Mouse (Mus musculus) heart, embryonic 15.5 days (tissue): ENCODE data around the gene Nat10. TPM values are rescaled to one million over a fixed set of nuclear protein-coding genes. Genes with fewer than 3 reads are reported as not detected.

Source experiments
- ATAC-seq: fragments of 200-750 bp; cut with Nextera tagmentation; replicated peaks from 2 replicates; pipeline ENCODE4 v1.8.0; 2017; ENCODE audit warnings: low read depth, moderate TSS enrichment; ENCODE audit not compliant: insufficient number of reproducible peaks, insufficient read depth, low FRiP score
- H3K27ac ChIP-seq: fragments of 300-500 bp; sonication (generic); 2 replicates; pipeline ENCODE4 v1.5.1; 2015; ENCODE audit warnings: mild to moderate bottlenecking, inconsistent platforms
- H3K27me3 ChIP-seq: fragments of 300-500 bp; sonication (generic); 2 replicates; pipeline ENCODE4 v1.6.1; 2015; ENCODE audit warnings: inconsistent platforms
- H3K36me3 ChIP-seq: fragments of 300-500 bp; sonication (generic); 2 replicates; pipeline ENCODE4 v1.6.1; 2015; ENCODE audit warnings: mild to moderate bottlenecking, inconsistent platforms
- H3K4me1 ChIP-seq: fragments of 300-500 bp; sonication (generic); replicated peaks from 2 replicates; pipeline ENCODE4 v1.6.1; 2015; ENCODE audit warnings: inconsistent platforms
- H3K4me2 ChIP-seq: fragments of 300-500 bp; sonication (generic); 2 replicates; pipeline ENCODE4 v1.6.1; 2015; ENCODE audit warnings: inconsistent platforms, mild to moderate bottlenecking, moderate library complexity
- H3K4me3 ChIP-seq: fragments of 300-500 bp; sonication (generic); 2 replicates; pipeline ENCODE4 v1.5.1; 2015; ENCODE audit warnings: mild to moderate bottlenecking, inconsistent platforms
- H3K9ac ChIP-seq: fragments of 300-500 bp; sonication (generic); 2 replicates; pipeline ENCODE4 v1.6.1; 2015; ENCODE audit warnings: mild to moderate bottlenecking, inconsistent platforms
- H3K9me3 ChIP-seq: fragments of 300-500 bp; sonication (generic); replicated peaks from 2 replicates; pipeline ENCODE4 v1.6.1; 2016; ENCODE audit warnings: inconsistent platforms
- WGBS: fragments of 180-500 bp; shearing (Covaris S2); methylation state at CpG from one replicate; pipeline ENCODE4 v1.1.7; 2015; ENCODE audit warnings: mixed read lengths; 5-methylcytosine and 5-hydroxymethylcytosine counted together
- polyA plus RNA-seq: library from polyadenylated mRNA; unstranded; fragments of >200 nt; fragmentation: Nextera tagmentation; extraction: Ambion mirVana; gene quantifications from 2 replicates; pipeline ENCODE4 v1.2.1, GENCODE M21; 2015

The Nat10 gene
- polyA plus RNA-seq, 1 experiment from 2014 or later, result 10.9 TPM

DNA sequence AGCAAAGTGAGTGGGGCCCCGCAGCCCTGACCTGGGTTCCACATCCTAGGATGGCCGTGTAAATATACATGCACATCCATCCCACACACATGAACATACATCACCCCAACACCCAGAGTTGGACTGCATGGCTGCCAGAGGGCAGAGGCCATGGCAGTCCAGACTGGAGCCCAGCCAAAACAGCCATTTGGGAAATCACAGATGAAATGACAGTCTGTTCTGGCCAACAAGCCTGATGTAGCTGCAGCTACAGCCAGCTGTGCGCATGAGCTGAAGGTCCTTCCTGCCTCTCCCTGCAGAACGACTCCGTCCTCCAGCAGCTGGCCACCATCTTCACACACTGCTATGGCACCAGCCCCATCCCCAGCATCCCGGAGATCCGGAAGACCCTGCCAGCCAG lies 50.2 kb downstream of the Nat10 start:
- Histone ChIP-seq H3K27ac (no peak overlapping the region), H3K4me2 (no peak overlapping the region), H3K4me3 (no peak overlapping the region), H3K4me1 (peaks cover 30% of the 10 kb centered on the region), H3K9ac (no peak overlapping the region), H3K9me3 (no peaks in the 10 kb centered on the region), H3K36me3 (peaks cover 60% of the 10 kb centered on the region), H3K27me3 (no peaks in the 10 kb centered on the region)
- 74% methylated on average over 7 of the region's 7 CpGs for WGBS
- no peak for ATAC-seq

DNA sequence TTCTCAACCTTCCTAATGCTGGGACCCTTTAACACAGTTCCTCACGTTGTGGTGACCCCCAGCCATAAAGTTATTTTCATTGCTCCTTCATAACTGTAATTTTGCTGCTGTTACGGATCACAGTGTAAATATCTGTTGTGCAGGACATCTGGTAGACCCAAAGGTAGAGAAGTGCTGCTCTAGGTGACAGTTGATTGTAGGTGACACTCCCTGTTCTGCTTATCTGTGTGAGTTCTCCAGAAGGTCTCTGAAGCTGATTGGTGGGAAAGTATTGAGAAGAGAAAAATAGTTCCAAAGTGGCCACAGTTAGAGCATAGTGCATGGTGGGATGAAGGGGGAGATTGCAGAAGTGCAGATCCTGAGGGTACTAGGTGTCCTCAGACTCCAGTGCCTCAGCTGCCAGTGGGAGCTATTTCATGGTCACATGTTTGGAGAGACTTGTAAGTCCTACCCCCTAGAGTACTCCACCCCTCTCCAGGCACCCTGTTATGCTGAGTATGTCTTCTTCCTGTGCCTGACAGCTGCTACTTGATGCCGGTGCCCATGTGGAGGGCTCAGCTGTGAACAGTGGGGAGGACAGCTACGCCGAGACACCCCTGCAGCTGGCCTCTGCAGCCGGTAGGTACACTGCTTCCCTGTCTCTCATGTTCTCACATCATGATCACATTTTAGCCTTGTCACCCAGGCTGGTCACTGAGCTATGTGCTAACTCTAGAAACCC lies 53.9 kb downstream of the Nat10 start:
- Histone ChIP-seq H3K4me2 (no peak overlapping the region), H3K9ac (no peak overlapping the region), H3K9me3 (no peaks in the 10 kb centered on the region), H3K27ac (peak overlapping the region; percentile 62; the same call in 1 of the 2 replicates), H3K4me3 (no peak overlapping the region), H3K36me3 (peaks cover 59% of the 10 kb centered on the region), H3K27me3 (no peaks in the 10 kb centered on the region), H3K4me1 (peaks cover 25% of the 10 kb centered on the region)
- no peak for ATAC-seq
- 66% methylated on average over 6 of the region's 6 CpGs for WGBS

DNA sequence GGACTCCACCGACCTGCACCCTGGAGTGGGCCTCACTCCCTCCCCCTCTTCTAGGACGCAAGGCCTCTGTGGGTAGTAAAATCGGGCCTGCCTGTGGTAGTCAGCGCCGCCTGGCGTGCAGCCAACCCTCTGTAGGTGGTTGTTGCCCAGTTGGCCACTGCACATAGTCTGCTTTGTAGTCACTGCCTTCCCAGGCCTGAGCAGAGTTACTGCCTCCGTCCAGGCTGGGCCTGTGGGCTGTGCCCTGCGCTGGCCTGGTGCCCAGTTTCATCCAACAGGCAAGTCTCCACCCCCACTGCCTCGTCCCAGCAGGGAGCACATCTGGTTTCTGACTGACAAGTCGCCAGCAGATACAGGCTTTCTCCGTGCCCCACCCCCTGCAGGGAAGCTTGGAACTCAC lies 54.8 kb downstream of the Nat10 start:
- H3K9ac ChIP-seq, result no peak overlapping the region
- peaks cover 53% of the 10 kb centered on the region for H3K36me3 ChIP-seq
- no peaks in the 10 kb centered on the region for H3K9me3 ChIP-seq
- ATAC-seq, result peak; percentile 89
- H3K4me1 ChIP-seq, result peaks cover 25% of the 10 kb centered on the region
- H3K27me3 ChIP-seq, result no peaks in the 10 kb centered on the region
- H3K4me3 ChIP-seq, result no peak overlapping the region
- 14% methylated on average over 11 of the region's 11 CpGs for WGBS
- peak overlapping the region; percentile 62 for H3K27ac ChIP-seq
- no peak overlapping the region for H3K4me2 ChIP-seq

DNA sequence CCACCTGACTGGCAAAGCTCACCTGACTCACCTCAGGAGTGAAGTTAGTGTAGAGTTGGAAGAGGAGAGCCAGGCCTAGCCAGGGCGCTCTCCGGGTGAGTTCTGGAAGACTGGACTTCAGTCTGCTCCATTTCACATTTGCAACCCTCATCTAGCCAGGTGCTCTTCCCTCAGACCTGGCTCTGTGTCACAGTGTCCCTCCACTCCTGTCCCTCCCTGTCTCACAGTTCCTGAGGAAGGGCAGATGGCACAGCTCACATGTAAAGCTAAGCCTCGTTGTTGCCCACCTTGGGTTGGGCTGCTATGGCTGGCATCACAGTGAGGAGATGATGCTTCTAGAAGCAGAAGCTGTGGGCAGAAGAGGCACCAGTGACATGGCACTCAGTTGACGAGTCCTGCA lies 55.2 kb downstream of the Nat10 start:
- 72% methylated on average over 4 of the region's 4 CpGs for WGBS
- 0 out of 2 replicates have a peak, but pooled peaks have one; percentile 8 for ATAC-seq
- Histone ChIP-seq H3K9ac (no peak overlapping the region), H3K27ac (peak overlapping the region; percentile 62), H3K4me3 (no peak overlapping the region), H3K27me3 (no peaks in the 10 kb centered on the region), H3K4me1 (peaks cover 25% of the 10 kb centered on the region), H3K9me3 (no peaks in the 10 kb centered on the region), H3K36me3 (peaks cover 50% of the 10 kb centered on the region), H3K4me2 (no peak overlapping the region)

DNA sequence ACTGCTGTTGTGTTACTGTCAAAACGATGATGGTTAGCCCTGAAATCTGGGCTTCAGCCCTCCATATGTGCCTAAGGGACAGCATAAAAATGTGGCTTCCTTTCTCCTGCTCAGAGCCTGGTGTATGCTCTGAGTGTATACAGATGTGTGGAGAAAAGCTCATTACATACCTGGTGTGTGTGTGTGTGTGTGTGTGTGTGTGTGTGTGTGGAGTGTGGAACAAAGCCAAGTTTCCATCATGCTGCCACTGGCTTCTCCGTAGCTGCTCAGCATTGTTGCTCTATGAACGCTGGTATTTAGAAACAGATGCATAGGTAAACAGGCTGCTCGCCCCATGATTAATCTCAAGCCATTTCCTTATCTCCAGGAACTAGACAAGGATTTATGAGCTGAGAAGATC lies 57.2 kb downstream of the Nat10 start:
- 48% methylated on average over 4 of the region's 4 CpGs for WGBS
- Histone ChIP-seq H3K4me2 (no peak overlapping the region), H3K4me3 (no peak overlapping the region), H3K9ac (no peak overlapping the region), H3K27me3 (no peaks in the 10 kb centered on the region), H3K4me1 (peaks cover 25% of the 10 kb centered on the region), H3K9me3 (no peaks in the 10 kb centered on the region), H3K36me3 (peaks cover 33% of the 10 kb centered on the region), H3K27ac (no peak overlapping the region)
- no peak for ATAC-seq

DNA sequence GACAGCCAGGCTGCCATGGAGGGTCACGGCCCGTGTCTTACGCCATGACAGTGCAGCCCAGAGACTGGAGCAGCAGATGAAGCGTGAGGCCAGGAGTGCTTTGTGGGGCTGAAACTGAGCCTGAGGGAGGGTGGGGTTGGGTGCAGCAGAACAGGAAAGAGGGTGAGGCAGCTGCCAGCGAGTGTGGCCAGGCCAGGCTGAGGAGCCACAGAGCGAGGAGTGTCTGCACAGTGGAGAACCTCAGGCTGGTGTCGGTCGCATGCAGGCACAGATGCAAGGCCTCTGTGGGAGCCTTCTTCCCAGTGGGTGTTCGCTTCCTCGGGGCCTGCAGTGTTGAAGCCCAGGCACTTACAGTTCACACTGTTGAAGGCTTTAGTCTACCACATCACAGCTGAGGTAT lies 57.7 kb downstream of the Nat10 start:
- ATAC-seq, result no peak
- Histone ChIP-seq H3K9ac (no peak overlapping the region), H3K27ac (no peak overlapping the region), H3K4me1 (peaks cover 25% of the 10 kb centered on the region), H3K27me3 (no peaks in the 10 kb centered on the region), H3K36me3 (peaks cover 29% of the 10 kb centered on the region), H3K4me3 (no peak overlapping the region), H3K9me3 (no peaks in the 10 kb centered on the region), H3K4me2 (no peak overlapping the region)
- 68% methylated on average over 10 of the region's 10 CpGs for WGBS

DNA sequence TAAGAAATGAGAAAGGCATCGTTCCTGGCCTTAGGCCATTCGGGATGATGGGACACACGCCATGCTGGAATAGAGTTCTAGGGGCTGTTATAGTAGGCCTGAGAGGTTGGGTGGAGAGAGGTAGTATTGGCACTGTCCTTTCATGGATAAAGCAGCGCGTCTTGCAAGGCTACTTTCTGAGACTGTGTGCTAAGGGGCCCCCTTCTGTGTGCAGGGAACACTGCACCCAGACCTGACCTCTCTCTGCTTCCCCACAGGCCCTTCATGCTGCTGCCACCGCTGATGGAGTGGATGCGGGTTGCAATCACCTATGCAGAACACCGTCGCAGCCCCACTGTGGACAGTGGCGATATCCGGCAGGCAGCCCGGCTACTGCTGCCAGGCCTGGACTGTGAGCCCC lies 60.6 kb downstream of the Nat10 start:
- H3K4me1 ChIP-seq, result peaks cover 6% of the 10 kb centered on the region
- no peaks in the 10 kb centered on the region for H3K9me3 ChIP-seq
- no peak overlapping the region for H3K4me3 ChIP-seq
- H3K36me3 ChIP-seq, result peaks cover 19% of the 10 kb centered on the region
- no peaks in the 10 kb centered on the region for H3K27me3 ChIP-seq
- WGBS, result 74% methylated on average over 12 of the region's 12 CpGs
- H3K4me2 ChIP-seq, result no peak overlapping the region
- no peak for ATAC-seq
- no peak overlapping the region for H3K9ac ChIP-seq
- H3K27ac ChIP-seq, result no peak overlapping the region

DNA sequence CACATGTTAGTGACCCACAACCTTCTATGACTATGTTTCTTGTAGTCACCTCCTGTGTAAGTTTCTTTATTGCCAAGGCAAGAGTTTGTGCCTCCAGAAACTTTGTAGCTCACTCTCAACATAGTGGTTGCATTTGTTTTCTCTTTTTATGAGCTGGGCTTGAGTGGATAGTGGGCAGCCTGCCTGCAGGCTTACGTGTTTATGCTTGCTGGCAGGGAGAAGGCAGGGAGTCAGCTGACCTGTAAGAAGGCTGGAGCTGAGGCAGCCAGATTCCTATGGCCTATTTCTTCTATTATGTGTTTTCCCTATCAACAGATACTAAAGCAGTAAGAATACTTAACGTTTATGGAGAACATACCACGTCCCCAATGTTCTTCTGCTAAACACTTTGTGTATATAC lies 64.9 kb downstream of the Nat10 start:
- no peaks in the 10 kb centered on the region for H3K9me3 ChIP-seq
- H3K27ac ChIP-seq, result no peak overlapping the region
- H3K9ac ChIP-seq, result no peak overlapping the region
- no peak overlapping the region for H3K4me2 ChIP-seq
- 0 out of 2 replicates have a peak, but pooled peaks have one; percentile 55 for ATAC-seq
- H3K4me3 ChIP-seq, result no peak overlapping the region
- no peaks in the 10 kb centered on the region for H3K27me3 ChIP-seq
- peaks cover under 1% of the 10 kb centered on the region; the same call in 1 of the 2 replicates for H3K36me3 ChIP-seq
- peaks cover 8% of the 10 kb centered on the region for H3K4me1 ChIP-seq
- whole genome bisulfite sequencing, result 45% methylated on average over 3 of the region's 3 CpGs

DNA sequence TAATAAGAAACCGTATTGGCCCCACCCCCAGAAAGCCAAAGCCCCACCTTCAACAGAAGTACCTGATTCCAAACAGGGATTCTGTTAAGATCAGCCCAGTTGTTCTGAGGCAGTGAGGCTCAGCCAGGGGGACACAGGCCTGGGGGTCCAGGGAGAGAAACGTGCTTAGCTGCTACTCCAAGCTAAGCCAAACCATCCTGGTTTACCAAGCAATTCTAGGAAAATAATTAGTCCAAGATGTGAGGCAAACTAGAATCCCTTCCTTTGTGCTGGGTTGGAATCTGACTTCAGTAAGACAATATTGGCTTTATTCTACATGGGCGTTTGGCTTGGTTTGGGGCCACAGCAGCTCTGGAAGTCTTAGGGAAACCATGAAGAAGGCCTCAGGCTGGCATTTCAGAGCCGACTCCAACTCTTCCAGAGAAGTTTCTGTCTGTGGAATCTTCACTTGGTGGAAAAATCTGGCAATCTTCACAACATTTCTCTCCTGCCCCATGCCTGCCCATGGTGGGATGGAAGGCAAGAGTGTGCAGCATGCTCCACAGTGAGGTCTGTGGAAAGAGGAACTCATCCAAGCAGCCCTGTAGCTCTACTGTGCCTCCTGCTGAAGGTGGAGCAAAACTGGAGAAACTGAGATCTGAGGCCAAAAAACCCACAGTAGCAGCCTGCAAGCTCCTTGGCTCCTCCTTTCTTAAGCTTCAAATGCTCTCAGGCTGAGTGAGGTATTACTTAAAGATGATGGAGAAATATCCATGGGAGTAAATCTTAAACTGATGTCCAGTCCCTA lies 66.1 kb downstream of the Nat10 start:
- no peaks in the 10 kb centered on the region for H3K9me3 ChIP-seq
- no peak overlapping the region for H3K27ac ChIP-seq
- no peak overlapping the region for H3K9ac ChIP-seq
- peaks cover 20% of the 10 kb centered on the region for H3K4me1 ChIP-seq
- ATAC-seq, result no peak
- H3K4me3 ChIP-seq, result no peak overlapping the region
- H3K36me3 ChIP-seq, result no peaks in the 10 kb centered on the region
- no peaks in the 10 kb centered on the region for H3K27me3 ChIP-seq
- 83% methylated on average over 4 of the region's 4 CpGs for WGBS
- H3K4me2 ChIP-seq, result no peak overlapping the region

DNA sequence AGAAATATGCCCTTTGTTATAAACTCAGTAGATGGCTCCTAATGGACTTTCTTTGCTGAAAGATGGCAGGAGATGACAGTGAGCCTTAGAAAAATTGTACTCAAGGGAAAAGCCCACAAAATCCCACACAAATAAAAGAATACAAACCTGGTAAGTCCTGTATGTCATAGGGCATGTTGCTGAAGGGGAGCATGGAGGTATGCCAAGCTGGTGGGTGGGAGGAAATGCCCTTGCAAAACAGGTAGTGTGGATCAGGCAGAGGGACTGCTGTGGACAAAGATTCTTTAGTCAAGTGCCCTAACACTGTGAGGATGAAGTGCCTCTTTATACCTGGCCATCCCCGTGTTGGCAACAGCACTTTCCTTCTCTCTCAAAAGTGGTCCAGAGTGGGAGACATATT lies 68.3 kb downstream of the Nat10 start:
- 71% methylated on average over 1 of the region's 1 CpGs for WGBS
- Histone ChIP-seq H3K9me3 (no peaks in the 10 kb centered on the region), H3K36me3 (no peaks in the 10 kb centered on the region), H3K9ac (no peak overlapping the region), H3K27me3 (no peaks in the 10 kb centered on the region), H3K4me2 (no peak overlapping the region), H3K27ac (no peak overlapping the region), H3K4me1 (peaks cover 23% of the 10 kb centered on the region), H3K4me3 (no peak overlapping the region)
- ATAC-seq, result no peak

DNA sequence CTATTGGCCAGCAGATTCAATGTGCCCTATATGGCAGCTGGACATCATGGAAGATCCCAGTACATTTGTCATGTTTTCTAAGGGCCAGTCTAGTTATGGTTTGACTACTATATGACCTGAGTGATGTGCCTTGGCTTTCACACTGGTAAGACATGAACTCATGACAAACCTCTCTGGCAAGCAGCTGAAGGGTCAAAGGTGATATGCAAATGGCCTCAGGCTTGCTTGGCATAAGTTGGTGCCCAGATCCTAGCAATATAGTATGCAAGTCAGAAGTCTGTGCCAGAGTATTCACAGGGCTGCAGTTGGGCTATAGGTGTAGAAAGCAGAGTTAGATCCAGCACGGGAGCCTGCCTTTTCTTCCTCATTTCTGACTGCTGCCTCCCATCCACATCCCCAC lies 69.8 kb downstream of the Nat10 start:
- no peak overlapping the region; the same call in 1 of the 2 replicates for H3K27ac ChIP-seq
- H3K36me3 ChIP-seq, result no peaks in the 10 kb centered on the region
- WGBS, result 91% methylated on average over 1 of the region's 1 CpGs
- H3K4me2 ChIP-seq, result no peak overlapping the region
- no peak overlapping the region for H3K4me3 ChIP-seq
- no peak for ATAC-seq
- H3K9me3 ChIP-seq, result no peaks in the 10 kb centered on the region
- no peaks in the 10 kb centered on the region for H3K27me3 ChIP-seq
- H3K4me1 ChIP-seq, result peaks cover 28% of the 10 kb centered on the region
- H3K9ac ChIP-seq, result no peak overlapping the region
